Mouse (Mus musculus) adrenal gland, adult 2 months (tissue): ENCODE data around the gene Gpr55. TPM values are rescaled to one million over a fixed set of nuclear protein-coding genes. Genes with fewer than 3 reads are reported as not detected.

Source experiments
- DNase-seq: peaks from one replicate; pipeline ENCODE4 v3.0.0; 2021
- polyA plus RNA-seq: library from polyadenylated mRNA; depleted of rRNA; stranded (reverse); fragments of >200 nt; gene quantifications from 2 replicates; pipeline ENCODE4 v1.2.3, GENCODE M21; 2012
- total RNA-seq, 2 experiments: library from RNA; stranded (reverse); gene quantifications; 2 replicates each; pipeline ENCODE4 v1.2.3; 2021

Gpr55 gene
- total and polyA plus RNA-seq, 3 experiments, result 1.2 to 4.4 (median 4.3) TPM

DNA sequence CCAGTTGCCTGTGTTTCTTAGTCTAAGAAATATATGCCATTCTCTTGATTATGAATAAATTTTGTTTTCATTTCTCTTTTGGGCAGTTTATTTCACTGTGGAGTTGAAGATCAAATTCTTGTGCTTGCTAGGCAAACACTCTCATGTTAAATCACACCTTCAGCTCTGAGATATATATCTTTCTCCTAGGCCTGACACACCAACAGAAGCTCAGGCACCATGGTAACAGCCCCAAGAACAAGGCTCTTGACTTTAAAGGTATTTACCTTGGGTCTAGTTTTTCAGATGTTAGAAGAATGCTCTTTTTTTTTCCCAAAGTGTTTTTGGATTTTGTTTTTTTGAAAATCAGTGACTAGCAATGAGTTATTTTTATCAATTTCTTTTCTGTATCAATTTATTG lies 44.9 kb downstream of the Gpr55 start:
- no peak for DNase-seq

DNA sequence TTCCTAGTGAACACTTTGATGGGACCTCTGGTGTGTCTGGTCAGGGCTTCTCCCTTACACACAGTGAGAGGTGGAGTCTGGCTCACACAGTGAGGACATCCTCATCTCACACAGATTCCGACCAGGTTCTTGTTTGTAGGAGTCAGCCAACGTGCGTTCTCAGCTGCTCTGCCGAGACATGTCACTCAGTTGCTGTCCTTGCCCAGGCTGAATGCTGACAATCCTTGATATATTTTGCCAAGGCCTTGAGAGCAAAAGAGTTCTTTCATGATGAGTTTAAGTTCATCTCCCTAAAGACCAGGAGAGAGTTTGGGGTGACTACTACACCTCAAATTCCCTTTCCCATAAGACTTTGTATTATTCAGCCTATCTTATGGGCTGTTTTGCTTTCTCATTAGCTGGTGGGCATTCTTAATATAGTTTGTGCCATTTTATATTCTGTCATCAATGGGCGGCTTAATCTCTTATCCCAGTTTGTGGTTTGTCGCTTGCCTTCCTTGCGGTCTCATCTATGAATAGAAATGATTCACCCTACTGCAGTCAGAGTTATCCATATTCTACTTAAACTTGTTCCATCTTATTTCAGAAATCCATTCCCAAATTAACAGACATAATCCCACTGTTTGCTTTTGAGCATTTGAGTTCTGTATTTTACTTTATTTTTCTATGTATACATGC lies 47.6 kb downstream of the Gpr55 start:
- DNase-seq, result peak; percentile 58

DNA sequence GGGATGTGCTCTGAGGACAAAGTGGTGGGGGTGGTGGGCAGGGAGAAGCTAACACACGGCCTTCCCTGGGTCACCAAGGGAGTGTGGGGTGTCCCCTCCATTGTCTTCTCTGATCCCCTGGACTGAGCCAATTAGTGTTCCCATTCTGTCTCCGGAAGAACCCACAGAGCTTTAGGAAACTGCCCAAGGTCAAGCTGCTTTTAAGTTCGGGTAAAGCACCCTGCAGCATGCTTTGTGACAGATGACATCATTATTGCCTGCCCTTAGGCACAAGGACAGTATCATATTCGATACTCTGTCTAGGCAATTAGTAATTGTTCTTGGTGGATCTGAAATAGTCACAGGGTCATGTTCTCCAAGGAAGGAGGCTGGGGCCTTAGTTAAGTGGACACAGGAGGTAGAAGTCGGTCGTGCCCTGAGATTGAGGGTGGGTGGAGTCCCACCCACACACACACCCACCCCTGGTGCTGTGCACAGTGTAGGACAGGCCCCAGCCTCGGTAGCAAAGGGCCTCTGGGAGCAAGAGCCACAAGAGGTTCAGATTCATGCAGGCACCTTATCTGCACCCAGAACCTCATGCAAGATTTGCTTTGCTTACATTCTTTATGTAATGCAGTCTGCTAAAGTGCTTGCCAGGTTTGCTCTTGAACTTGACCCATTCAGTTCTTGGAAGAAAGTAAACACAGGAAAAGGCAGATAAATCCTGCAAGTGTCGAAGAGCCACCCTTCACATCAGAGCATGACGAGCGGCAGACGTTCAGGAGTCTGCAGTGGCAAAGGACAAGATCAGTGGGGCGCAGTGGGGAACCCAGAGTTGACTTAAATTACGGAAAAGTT lies 51.8 kb downstream of the Gpr55 start:
- DNase-seq, result peak; percentile 73

DNA sequence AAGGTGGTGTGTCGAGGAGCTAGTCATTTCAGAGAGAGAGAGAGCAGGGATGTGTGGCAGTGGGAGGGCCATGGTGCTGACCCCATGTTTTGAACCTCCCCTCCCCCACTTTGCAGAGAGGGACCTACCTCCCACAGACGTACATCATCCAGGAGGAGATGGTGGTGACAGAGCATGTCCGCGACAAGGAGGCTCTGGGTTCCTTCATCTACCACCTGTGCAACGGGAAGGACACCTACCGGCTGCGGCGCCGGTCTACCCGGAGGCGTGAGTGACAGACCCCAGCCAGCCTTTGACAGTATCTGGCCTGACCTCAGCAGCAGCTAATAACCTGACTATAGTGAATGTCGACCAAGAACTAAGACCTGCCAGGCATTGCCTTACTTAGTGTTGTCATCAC lies 53.9 kb downstream of the Gpr55 start:
- DNase-seq, result no peak

DNA sequence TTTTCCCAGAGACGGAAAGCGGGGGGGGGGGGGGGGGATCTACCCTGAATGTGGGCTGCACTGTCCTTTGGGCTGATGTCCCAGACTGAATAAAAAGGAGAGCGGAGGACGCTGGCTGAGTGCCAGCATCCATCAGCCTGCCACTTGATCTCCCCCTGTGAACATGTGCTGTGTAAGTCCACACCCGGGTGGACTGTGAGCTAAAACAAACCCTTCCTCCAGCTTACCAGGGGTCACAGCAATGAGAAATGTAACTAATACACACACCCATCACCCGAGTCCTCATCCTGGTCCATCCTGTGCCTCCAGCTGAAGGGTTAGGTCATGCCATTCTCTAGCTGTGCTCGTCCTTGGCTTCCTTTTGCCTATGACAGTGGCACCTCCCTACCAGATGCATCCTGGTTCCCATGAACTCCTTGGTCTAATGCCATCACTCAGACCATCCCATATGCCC lies 58.7 kb downstream of the Gpr55 start:
- DNase-seq, result peak; percentile 50

DNA sequence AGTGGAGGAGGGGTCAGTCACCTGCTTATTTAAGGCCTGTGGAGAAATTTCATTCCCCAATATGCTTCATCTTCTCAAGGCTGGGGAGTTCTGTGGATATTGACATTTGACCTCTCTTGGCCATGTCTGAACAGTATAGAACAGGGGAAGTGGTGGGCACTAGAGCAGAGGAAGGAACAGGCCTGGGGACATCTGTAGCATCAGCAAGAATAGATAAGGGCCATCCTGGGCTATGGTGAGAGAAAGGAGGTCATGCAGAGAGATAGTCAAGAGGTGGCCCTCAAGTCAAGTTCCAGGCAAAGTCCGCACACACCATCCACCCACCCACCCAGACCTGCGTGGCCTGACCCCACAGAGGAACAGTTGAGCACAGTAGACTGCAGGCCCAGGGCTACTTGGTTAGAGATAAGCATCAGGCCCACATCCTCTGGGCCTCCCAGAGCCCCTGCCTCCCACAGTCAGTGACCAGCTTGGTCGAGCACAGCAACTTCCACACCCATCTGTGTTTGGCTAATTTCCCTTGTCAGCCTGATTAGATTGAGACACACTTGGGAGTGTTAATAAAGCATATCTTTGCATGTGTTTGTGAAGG lies 59.2 kb downstream of the Gpr55 start:
- DNase-seq, result no peak

DNA sequence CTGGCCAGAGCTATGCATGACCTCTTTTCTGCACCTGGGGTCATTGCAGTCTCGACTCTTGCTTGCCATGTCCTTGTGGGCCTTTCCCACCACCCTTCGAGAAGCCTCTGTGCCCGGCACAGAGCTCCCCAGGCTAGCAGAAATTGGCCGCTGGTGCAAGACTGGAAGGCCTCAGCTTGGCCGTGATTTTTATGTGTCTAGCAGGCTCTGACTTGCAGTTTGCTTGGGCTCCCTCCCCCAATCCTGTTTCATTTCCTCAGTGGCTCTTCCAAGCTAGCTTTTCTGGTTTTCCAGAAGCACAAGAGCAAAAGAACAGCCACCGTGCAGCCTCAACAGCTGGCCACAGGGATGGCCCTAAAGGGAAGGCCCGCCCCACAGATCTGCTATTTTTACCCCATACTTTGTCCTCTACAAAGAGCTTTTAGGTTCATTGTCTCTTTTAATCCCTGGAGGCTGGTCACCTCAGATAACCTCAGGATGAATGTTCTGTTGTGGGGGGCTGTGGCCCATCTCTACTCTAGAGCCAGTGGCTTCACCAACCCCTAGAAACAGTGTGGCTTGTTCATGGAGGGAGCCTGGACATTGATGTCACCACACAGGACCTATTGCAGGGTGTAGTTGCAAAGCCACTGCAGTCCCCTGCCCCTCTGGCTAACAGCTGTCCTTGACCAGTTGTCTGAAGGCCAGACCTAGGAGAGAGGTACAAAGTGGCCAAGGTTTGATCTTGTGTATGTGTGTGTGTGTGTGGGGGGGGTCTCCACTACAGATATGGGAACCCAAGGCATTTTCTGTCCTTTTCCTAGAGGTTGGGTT lies 60.1 kb downstream of the Gpr55 start:
- DNase-seq, result peak; percentile 47

DNA sequence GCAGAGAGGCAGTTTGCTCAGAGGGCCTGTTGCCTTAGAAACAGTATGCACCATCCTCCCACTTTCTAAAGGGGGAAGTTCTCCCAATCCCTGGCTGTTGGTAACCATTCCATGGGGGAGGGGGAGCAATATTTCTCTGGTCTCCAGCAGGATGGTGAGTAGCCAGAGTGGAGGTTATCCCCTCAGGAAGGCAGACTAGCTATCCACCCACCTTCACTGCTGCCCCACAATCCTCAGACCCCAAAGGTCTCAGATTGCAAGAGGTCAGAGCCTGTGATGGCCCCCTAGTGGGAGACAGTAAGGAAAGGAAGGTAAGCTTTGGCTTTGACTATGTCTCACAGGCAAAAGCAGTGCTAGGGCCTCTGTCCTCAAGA lies 61.4 kb downstream of the Gpr55 start:
- no peak for DNase-seq

DNA sequence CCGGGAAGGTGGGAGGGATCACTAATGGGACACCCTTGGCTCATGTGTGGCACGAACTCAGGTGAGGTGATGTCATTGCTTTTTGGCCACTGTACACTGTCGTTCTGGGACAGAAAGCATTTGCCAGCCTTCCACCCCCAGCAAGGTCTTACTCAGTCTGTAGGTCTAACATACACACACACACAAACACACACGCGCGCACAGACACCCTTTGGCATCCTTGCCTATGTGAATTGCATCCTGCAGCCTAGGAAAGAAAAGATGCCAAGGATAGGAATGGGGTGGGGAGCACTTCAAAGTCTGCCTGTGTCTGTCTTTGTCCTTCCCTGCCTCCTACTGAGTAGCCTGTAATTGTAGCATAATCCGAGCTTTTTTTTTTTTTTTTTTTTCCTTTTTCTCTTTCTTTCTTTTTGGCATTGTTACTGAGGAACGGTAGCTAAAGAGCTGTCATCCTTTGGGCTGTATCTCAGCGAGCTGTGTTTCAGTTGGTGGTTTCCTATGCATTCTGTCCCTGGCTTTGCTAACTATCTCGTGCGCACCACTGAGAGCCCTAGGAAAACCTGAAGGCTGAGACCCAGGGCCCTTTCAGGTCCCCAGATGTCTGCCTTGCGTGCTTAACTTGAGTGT lies 61.9 kb downstream of the Gpr55 start:
- DNase-seq, result no peak

DNA sequence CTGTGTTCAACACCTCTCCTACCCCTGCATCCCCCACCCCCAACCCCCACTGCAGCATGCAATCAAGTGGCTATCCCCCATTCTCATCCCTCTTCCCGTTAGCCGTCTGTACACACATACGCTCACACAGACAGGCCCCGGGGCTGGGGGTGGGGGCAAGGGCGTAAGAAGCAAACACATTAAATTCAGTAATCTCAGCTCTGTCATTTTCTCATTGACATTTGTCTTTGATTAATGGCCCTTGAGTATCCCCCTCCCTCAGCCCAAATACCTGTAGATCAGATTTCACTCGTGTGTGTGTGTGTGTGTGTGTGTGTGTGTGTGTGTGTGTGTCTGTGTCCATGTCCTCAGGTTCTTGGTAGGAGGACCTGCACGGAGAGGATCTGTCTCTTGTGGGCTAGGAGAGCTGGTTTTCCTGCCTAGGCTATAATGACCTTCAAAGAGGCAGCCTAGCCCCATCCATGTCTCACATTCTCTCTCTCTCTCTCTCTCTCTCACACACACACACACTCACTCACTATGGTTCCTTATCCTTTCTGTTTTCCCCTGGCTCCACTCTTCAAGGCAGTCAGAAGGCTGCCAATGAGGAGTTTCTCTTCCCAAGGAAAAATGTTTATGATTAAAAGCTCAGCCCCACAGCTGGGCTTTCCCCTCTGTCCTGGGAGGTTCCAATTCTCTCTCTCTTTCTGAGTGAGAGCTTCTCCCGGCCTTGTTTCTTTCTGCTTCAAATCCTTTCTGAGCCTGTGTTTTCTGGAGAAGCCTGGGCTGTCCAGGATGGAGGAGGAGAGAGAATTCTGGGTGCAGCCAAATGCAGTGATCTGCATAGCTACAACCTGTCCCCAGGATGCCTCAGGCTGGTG lies 62.7 kb downstream of the Gpr55 start:
- DNase-seq, result no peak

DNA sequence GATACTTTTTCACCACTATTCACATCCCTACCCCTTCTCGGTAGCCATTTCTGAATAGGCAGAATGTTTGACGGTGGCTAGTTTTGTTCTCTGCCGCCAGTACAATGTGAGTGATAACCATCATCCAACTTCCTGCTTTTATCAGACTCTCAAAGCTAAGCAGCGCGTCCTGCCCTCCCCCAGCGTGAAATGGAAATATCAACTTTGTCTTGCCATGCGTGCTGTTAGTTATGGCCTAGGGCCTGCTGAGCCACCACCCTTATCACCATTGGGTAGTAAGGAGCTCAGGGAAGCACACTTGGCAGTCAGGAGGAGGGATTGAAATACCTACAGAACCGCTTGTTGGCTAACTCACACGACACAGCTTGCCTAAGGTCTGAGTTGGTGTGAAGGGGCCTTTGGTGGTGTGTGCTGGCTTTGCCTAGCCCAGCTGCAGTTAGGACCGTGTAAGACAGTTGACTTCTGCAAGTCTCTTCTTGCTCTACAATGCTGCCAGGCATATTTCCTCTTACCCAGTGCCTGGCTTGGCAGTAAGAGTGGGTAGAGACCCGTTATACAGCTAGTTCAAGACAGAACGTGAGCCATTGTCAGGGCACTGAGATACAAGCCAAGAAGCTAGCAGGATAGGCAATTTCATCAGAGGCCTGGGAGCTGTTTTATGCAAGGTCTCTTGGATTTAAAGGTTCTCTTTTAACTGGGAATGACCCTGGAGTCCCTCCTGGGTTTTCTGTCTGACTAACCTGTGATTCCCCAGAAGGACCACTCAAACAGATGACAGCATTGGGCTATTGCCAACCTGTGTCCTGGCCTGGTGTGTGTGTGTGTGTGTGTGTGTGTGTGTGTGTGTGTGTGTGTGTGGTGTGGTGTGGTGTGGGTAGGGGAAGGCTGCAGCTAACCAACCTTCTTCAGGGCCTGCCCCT lies 63.8 kb downstream of the Gpr55 start:
- DNase-seq, result peak; percentile 60

DNA sequence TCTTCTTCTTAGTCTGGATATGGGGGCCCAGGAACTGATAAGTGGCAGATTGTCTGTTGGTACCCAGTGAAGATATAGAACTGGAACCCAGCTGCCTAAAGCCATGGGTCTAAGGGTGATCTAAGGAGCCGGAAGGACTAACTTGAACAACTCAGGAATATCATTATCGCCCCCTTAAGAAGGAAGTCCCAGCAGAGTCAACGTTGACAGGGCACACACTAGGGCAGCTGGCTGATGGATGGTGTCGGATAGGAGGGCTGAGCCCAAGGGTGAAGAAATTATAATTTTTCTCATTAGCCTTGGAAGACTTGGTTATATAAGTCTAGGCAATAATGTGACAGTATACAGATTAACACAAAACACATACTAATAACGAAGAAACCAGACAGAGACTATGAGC lies 64.7 kb downstream of the Gpr55 start:
- DNase-seq, result no peak

DNA sequence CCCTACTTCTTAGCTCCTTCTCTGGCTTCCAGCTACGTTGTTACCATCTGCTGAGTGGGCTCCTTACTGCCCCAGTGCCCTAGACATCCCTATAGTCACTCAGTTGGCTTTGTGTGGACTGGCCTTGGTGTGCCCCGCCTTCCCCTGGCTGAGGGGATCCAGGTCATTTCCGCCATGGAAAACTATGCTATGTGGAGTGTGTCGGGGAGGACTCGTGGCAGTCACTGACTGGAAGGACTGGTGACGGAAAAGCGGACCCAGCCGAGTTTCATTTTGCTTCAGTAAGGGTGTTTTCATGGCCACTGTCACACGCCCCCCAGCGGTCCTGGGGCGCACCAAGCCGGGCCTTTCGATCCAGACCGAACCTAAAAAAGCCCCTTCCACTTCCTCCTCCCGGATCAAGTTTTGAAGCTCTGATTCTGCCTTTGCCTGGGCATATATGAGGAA lies 65.4 kb downstream of the Gpr55 start:
- DNase-seq, result peak; percentile 85

DNA sequence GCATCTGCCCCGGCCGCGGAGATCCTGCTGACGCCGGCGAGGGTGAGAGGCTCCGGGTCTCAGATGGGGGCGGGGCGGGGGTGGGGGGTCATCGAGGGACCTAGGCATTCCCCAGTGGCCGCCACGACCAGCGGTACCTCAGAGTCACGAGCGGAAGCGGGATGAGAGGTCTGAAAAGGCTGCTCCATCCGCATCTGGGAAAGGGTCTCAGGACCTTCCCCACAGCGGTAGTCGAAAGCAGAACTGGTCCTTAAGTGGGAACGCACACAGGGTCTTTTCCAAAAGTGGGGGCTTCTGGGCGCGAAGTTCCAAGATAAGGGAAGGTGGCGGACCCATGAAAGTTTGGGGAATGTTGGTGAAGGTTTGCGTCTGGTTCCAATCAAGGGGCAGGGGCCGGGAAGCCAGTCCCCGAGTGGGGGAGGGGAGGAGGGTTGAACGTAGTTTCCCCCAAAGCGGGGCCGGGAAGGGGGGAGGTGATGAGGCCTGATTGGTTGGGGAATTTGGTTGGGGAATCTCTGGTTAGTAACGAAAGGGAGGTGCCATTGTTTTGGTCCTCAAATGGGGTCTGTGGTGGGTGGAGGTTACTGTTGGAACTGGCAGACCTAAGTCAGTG lies 66.0 kb downstream of the Gpr55 start:
- DNase-seq, result peak; percentile 59

DNA sequence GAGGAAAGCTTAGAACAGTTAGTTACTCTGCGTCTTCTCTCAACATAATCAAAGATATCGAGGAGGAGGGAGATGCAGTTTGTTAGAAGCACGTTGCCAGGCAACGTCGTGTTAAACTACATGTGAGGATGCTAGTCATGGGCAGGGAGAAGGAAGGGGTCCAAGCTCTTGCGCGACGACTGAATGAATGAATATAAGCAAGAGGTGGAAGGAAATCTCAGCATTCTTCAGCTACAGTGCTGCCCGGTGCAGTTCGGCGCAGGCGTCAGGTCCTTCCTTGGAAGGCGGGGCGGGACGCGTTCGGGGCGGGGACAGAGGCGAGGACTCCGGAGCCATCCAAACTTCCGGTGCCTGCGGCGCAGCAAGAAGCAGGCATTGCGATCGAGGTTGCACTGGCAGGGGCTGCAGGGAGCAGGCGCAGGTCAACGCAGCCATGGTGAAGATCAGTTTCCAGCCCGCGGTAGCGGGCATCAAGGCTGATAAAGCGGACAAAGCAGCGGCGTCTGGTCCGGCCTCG lies 66.5 kb downstream of the Gpr55 start, which contains the start of gene Itm2c:
Itm2c (plus strand) TSS at position 51 of the 517 bp plus-strand sequence.
- peak; percentile 95 for DNase-seq
